Mouse (Mus musculus) hindbrain, embryonic 12.5 days (tissue): ENCODE results near the gene F8. TPM values are rescaled to one million over a fixed set of nuclear protein-coding genes. Genes with fewer than 3 reads are reported as not detected.

Source experiments
- ATAC-seq: fragments of 200-750 bp; cut with Nextera tagmentation; 2 replicates; pipeline ENCODE4 v1.8.0; 2017; ENCODE audit warnings: moderate TSS enrichment; ENCODE audit not compliant: low FRiP score
- H3K27ac ChIP-seq: fragments of 300-500 bp; sonication (generic); 2 replicates; pipeline ENCODE4 v1.5.1; 2016; ENCODE audit warnings: mild to moderate bottlenecking
- H3K27me3 ChIP-seq: fragments of 300-500 bp; sonication (generic); 2 replicates; pipeline ENCODE4 v1.6.1; 2016; ENCODE audit warnings: mild to moderate bottlenecking
- H3K36me3 ChIP-seq: fragments of 300-500 bp; sonication (generic); 2 replicates; pipeline ENCODE4 v1.6.1; 2016; ENCODE audit warnings: mild to moderate bottlenecking
- H3K4me1 ChIP-seq: fragments of 300-500 bp; sonication (generic); 2 replicates; pipeline ENCODE4 v1.6.1; 2016
- H3K4me2 ChIP-seq: fragments of 300-500 bp; sonication (generic); replicated peaks from 2 replicates; pipeline ENCODE4 v1.6.1; 2016; ENCODE audit warnings: mild to moderate bottlenecking
- H3K4me3 ChIP-seq: fragments of 300-500 bp; sonication (generic); 2 replicates; pipeline ENCODE4 v1.5.1; 2016; ENCODE audit warnings: mild to moderate bottlenecking
- H3K9ac ChIP-seq: fragments of 300-500 bp; sonication (generic); 2 replicates; pipeline ENCODE4 v1.6.1; 2016; ENCODE audit warnings: mild to moderate bottlenecking, moderate library complexity
- H3K9me3 ChIP-seq: fragments of 300-500 bp; sonication (generic); replicated peaks from 2 replicates; pipeline ENCODE4 v1.6.1; 2016; ENCODE audit warnings: mild to moderate bottlenecking
- WGBS: fragments of 180-500 bp; shearing (Covaris S2); methylation state at CpG from one replicate; pipeline ENCODE4 v1.1.7; 2016; 5-methylcytosine and 5-hydroxymethylcytosine counted together
- polyA plus RNA-seq: library from polyadenylated mRNA; unstranded; fragments of >200 nt; fragmentation: Nextera tagmentation; extraction: Ambion mirVana; gene quantifications from 2 replicates; pipeline ENCODE4 v1.2.1, GENCODE M21; 2016

Gene F8
- polyA plus RNA-seq, 1 experiment from 2014 or later, result 1.5 TPM

DNA sequence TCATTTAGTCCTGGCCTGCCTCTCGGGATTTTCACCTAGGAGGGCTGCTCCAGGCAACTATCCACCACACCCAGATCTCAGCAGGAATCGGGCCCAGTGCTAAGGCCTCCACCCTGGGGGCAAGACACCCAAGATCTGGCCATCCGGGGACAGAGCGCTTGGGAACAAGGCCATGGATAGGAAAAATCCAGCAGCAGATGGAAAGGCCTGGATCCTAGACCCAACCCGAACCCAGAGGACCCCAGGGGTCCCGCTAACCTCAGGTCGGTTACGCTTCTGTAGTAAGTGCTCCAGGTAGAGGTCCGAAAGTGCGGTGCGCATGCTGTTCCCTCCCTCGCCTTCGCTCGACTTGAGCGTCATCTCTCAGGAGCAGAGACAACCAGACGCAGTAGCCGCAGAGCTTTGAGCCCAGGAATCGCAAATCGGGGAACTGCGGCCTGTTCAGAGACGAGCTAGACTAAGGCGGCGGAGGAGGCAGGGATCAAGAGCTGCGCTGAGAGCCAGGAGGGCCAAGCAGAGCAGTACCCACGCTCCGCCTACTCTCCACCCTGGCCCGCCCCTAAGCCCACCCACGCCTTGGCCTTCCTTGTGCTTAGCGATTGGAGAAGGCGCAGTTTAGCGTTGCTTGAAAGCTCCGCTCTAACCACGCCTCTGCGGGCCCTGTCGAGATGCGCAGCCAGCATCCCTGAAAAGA is 251.8 kb downstream of the F8 start, which contains the start of gene Mpp1:
Mpp1 (minus strand) TSS at position 550 of the 694 bp plus-strand sequence.
- Histone ChIP-seq H3K4me2 (peak within 1 kb of the TSS; percentile 51), H3K27ac (peak within 1 kb of the TSS; percentile 48; the same call in 1 of the 2 replicates), H3K4me1 (no peaks in the 10 kb centered on the region), H3K27me3 (no peaks in the 10 kb centered on the region), H3K36me3 (no peaks in the 10 kb centered on the region), H3K9me3 (no peaks in the 10 kb centered on the region), H3K9ac (peak within 1 kb of the TSS; percentile 51), H3K4me3 (peak within 1 kb of the TSS; percentile 43)
- peak; percentile 99 for ATAC-seq
- WGBS, result 21% methylated on average over 36 of the region's 36 CpGs

DNA sequence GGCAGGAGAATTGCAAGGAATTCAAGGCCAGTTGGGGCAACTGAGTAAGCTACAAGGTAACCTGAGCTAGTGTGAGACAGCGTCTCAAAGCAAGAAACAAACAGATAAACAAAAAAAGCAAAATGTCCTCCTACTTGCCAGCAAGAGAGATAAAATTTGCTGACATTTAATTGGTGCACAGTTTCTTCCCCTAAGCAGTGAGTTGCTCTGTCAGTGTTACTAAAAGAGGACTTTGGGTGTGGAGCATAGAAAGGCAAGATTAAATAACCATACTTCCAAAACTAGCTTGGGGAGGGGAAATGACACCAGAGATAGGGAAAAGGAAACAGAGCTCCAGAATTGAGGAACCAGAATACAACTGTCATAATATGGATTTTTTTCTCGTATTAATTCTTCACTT is 252.9 kb downstream of the F8 start:
- no peak for ATAC-seq
- Histone ChIP-seq H3K27me3 (no peaks in the 10 kb centered on the region), H3K9me3 (no peaks in the 10 kb centered on the region), H3K4me3 (no peak overlapping the region), H3K9ac (no peak overlapping the region), H3K4me2 (no peak overlapping the region), H3K36me3 (no peaks in the 10 kb centered on the region), H3K27ac (no peak overlapping the region), H3K4me1 (no peaks in the 10 kb centered on the region)
- WGBS, result 65% methylated on average over 2 of the region's 2 CpGs

DNA sequence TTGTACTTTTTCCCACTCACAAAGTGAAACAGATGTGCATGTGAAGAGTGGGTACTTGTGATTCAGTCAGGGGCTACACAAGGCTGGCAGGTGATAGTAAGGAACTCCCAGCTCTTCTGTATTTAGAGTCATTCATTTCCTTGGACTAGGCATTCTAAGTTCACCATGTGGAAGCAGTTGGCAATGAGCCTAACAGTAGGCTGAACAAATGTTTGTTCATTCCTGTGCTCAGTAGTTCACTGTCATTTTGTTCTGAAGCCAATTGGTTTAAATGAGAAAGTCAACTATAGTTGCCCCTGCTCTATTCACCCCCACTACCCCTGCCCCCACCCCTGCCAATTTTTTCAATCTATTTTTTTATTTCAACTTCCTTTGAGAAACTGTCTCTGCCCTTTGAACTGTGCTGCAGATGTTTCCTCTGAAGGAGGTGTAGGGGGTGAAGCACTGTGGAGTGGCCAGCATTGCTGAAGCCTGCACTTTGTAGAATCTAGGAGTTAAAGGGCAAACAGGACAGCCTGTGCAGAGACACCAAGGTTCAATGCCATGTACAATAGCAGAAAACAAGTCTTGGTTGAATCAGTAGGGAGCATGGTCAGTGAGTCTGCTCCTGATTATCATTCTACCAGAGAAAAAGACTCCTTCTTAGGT is 254.0 kb downstream of the F8 start:
- no peaks in the 10 kb centered on the region for H3K36me3 ChIP-seq
- no peak overlapping the region for H3K4me2 ChIP-seq
- no peaks in the 10 kb centered on the region for H3K27me3 ChIP-seq
- no peaks in the 10 kb centered on the region for H3K4me1 ChIP-seq
- H3K27ac ChIP-seq, result no peak overlapping the region
- no peaks in the 10 kb centered on the region for H3K9me3 ChIP-seq
- H3K4me3 ChIP-seq, result no peak overlapping the region
- H3K9ac ChIP-seq, result no peak overlapping the region
- no peak for ATAC-seq

DNA sequence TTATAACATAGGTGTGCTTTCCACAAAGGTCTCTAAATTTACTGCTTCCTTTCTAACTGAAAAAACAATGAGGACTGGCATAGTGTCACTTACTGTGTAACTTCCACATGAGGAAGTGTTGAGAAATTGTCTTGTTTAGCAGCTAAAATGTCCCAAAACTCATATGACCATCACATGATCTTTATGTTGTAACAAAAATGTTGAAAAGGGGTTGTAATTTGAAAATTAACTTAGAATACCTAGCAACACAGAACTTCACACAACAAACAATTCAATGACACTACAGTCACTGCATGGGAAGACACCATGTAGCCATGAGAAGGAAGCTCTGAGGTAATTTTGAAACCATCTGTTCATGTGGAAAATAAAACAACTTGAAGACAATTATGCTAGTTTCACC is 255.5 kb downstream of the F8 start:
- no peak overlapping the region for H3K9ac ChIP-seq
- no peaks in the 10 kb centered on the region for H3K36me3 ChIP-seq
- no peak overlapping the region for H3K4me2 ChIP-seq
- H3K4me1 ChIP-seq, result no peaks in the 10 kb centered on the region
- no peaks in the 10 kb centered on the region for H3K27me3 ChIP-seq
- no peak overlapping the region for H3K27ac ChIP-seq
- no peak for ATAC-seq
- H3K9me3 ChIP-seq, result no peaks in the 10 kb centered on the region
- H3K4me3 ChIP-seq, result no peak overlapping the region

DNA sequence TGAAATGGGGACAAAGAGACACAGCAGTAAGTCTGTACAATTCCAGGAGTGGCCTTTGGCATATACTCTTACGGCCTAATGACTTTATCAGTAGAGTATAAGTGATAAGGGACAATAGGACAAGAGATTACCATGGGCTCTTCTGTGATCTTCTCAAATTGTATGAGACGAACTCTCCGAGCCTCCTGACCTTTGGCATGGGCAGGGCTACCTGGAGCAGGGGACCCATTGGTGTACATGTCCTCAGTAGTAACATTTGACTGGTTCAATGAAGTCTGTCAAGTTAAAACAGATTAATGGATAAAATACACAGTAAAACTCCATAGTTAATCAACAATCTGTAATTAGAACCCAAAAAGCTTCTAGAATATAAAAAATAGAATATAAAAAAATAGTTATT is 256.8 kb downstream of the F8 start:
- H3K27me3 ChIP-seq, result no peaks in the 10 kb centered on the region
- 96% methylated on average over 3 of the region's 3 CpGs for WGBS
- no peak overlapping the region for H3K27ac ChIP-seq
- H3K36me3 ChIP-seq, result no peaks in the 10 kb centered on the region
- no peak overlapping the region for H3K4me3 ChIP-seq
- H3K9me3 ChIP-seq, result no peaks in the 10 kb centered on the region
- no peaks in the 10 kb centered on the region for H3K4me1 ChIP-seq
- H3K9ac ChIP-seq, result no peak overlapping the region
- no peak overlapping the region for H3K4me2 ChIP-seq
- no peak for ATAC-seq

Other genes starting within 250 kb of the F8 start
- gene Smim9, start 218.8 kb downstream of the F8 start, polyA plus RNA-seq, result not detected in 2 replicates
- gene Fundc2, start 216 bp downstream of the F8 start, polyA plus RNA-seq, result 44.2 and 53.7 TPM in 2 replicates
- gene Cmc4, start 34.0 kb upstream of the F8 start, polyA plus RNA-seq, result 22.5 and 23.9 TPM in 2 replicates
- 9.8 and 11.8 TPM in 2 replicates for gene Mtcp1, start 34.0 kb upstream of the F8 start, polyA plus RNA-seq
- gene Brcc3, start 34.0 kb upstream of the F8 start, polyA plus RNA-seq, result 50.1 and 53.4 TPM in 2 replicates
- gene Vbp1, start 131.7 kb upstream of the F8 start, polyA plus RNA-seq, result 252 and 271 TPM in 2 replicates
- gene Rab39b, start 195.6 kb upstream of the F8 start, polyA plus RNA-seq, result 19.9 and 20.3 TPM in 2 replicates